Mouse (Mus musculus): ENCODE data around the gene Cdh13. TPM values are rescaled to one million over a fixed set of nuclear protein-coding genes. Genes with fewer than 3 reads are reported as not detected.

Cdh13 gene
- total and polyA plus RNA-seq, 3 experiments, result 162 to 172 (median 163) TPM

DNA sequence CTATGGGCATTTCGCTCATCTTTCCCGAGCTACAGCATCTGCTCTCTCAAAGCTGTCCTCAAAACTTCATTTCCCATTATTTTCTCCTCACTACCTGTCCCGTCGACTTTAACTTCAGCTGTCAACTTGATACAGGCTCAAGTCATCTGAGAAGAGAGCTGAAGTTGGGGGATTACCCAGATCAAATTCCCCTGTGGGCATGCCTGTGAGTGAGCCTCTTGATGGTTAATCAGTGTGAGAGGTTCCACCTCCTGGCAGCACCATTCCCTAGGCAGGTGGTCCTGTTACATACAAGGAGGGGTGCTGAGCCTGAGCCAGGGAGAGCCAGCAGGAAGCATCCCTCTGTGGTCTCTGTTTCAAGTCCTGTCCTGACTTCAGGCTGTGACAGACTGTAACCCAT lies 519.6 kb downstream of the Cdh13 start:
- no peak overlapping the region for H3K4me3 ChIP-seq
- no peaks in the 10 kb centered on the region for H3K4me1 ChIP-seq (ENCODE audit: control insufficient read depth, insufficient read depth, low read length)
- WGBS, result 91% methylated on average over 4 of the region's 4 CpGs
- no peaks in the 10 kb centered on the region for H3K36me3 ChIP-seq (ENCODE audit: control insufficient read depth, insufficient read depth, low read length)
- H3K9ac ChIP-seq (ENCODE audit: low read depth, low read length), result no peak overlapping the region
- no peak for DNase-seq
- intact Hi-C loops (cut with DNase I), result no loop called here
- H3K27me3 ChIP-seq (ENCODE audit: control insufficient read depth, insufficient read depth, low read length), result no peaks in the 10 kb centered on the region
- H3K79me2 ChIP-seq (replicated peaks; ENCODE audit: control insufficient read depth, insufficient read depth, low read length), result no peaks in the 10 kb centered on the region
- no peak overlapping the region for H3K27ac ChIP-seq
- TF ChIP-seq CTCF (IDR thresholded peaks at IDR 0.05), result no peak

DNA sequence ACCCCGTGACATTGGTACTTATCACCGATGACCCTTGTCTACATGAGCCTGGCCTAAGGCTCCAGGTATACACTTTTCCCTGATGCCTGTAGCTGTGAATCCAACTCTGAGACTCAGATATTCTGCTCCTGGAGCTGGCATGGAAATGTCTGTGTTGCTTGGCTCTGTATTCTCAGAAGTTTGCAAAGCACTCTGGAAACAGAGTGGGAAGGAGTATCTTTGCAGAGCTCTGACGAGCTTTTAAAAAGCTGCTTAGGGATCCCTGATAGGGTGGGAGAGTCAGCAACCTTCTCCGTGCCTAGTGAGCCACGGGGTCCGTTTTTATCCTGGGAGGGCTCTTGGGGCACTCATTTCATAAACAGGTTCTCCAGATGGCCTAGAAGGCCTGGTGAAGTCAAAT lies 526.1 kb downstream of the Cdh13 start:
- Histone ChIP-seq H3K79me2 (replicated peaks; ENCODE audit: control insufficient read depth, insufficient read depth, low read length) (no peaks in the 10 kb centered on the region), H3K36me3 (ENCODE audit: control insufficient read depth, insufficient read depth, low read length) (no peaks in the 10 kb centered on the region), H3K9ac (ENCODE audit: low read depth, low read length) (no peak overlapping the region), H3K4me3 (no peak overlapping the region), H3K27ac (no peak overlapping the region), H3K4me1 (ENCODE audit: control insufficient read depth, insufficient read depth, low read length) (no peaks in the 10 kb centered on the region), H3K27me3 (ENCODE audit: control insufficient read depth, insufficient read depth, low read length) (no peaks in the 10 kb centered on the region)
- no peak for DNase-seq
- no peak for TF ChIP-seq EP300 (IDR thresholded peaks at IDR 0.05; ENCODE audit: insufficient read depth, low read depth, low read length)
- TF ChIP-seq CTCF (IDR thresholded peaks at IDR 0.05), result no peak
- TF ChIP-seq POLR2A (IDR thresholded peaks at IDR 0.05; ENCODE audit: insufficient read depth, low read depth, low read length), result no peak
- intact Hi-C loops (cut with DNase I), result no loop called here
- WGBS, result 78% methylated on average over 6 of the region's 6 CpGs

DNA sequence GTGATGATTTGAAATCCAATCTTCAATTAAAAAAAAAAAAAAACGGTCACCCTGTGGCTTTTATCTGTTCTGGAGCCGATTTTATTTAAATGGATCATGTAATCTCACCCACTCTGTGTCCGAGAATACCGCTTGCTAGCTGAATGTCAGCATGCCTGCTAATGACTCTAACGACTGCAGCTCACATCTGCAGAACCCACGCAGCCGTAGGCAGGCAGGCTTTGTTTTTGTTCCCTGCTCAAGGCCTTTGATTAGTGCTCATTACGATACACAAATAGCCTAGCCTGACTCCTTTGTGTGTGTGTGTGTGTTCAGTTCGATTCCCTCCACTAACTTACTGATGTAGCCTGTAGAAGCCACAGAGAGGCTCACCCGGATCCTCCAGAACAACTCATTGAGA lies 531.5 kb downstream of the Cdh13 start:
- Histone ChIP-seq H3K27me3 (ENCODE audit: control insufficient read depth, insufficient read depth, low read length) (no peaks in the 10 kb centered on the region), H3K9ac (ENCODE audit: low read depth, low read length) (no peak overlapping the region), H3K4me3 (no peak overlapping the region), H3K79me2 (replicated peaks; ENCODE audit: control insufficient read depth, insufficient read depth, low read length) (no peaks in the 10 kb centered on the region), H3K4me1 (ENCODE audit: control insufficient read depth, insufficient read depth, low read length) (peaks cover 2% of the 10 kb centered on the region; the same call in 1 of the 2 replicates), H3K36me3 (ENCODE audit: control insufficient read depth, insufficient read depth, low read length) (no peaks in the 10 kb centered on the region), H3K27ac (no peak overlapping the region)
- intact Hi-C loops (cut with DNase I), result no loop called here
- 88% methylated on average over 10 of the region's 10 CpGs for WGBS
- TF ChIP-seq EP300 (IDR thresholded peaks at IDR 0.05; ENCODE audit: insufficient read depth, low read depth, low read length) (no peak), POLR2A (IDR thresholded peaks at IDR 0.05; ENCODE audit: insufficient read depth, low read depth, low read length) (no peak), CTCF (IDR thresholded peaks at IDR 0.05) (no peak)
- DNase-seq, result no peak

DNA sequence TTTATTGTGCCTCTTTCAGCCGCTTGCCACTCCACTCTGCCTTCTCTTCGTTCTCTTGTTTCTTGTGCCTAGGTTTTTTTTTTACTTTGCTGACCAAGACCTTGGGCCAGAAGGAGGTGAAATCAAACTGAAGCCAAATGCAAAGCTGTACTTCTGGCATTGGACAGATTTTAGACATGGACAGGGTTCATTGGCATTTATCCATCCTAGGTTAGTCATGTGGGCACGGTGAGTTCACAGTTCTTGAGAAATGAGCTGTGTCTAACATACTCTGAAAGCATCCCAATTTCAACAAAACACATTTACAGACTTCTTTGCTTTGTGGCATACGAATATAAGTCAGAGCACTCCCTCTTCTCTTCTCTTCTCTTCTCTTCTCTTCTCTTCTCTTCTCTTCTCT lies 543.2 kb downstream of the Cdh13 start:
- 94% methylated on average over 4 of the region's 4 CpGs for WGBS
- Histone ChIP-seq H3K27me3 (ENCODE audit: control insufficient read depth, insufficient read depth, low read length) (no peaks in the 10 kb centered on the region), H3K27ac (no peak overlapping the region), H3K4me1 (ENCODE audit: control insufficient read depth, insufficient read depth, low read length) (no peaks in the 10 kb centered on the region), H3K9ac (ENCODE audit: low read depth, low read length) (no peak overlapping the region), H3K36me3 (ENCODE audit: control insufficient read depth, insufficient read depth, low read length) (no peaks in the 10 kb centered on the region), H3K79me2 (replicated peaks; ENCODE audit: control insufficient read depth, insufficient read depth, low read length) (no peaks in the 10 kb centered on the region), H3K4me3 (no peak overlapping the region)
- no peak for DNase-seq
- TF ChIP-seq CTCF (IDR thresholded peaks at IDR 0.05) (no peak), POLR2A (IDR thresholded peaks at IDR 0.05; ENCODE audit: insufficient read depth, low read depth, low read length) (no peak), EP300 (IDR thresholded peaks at IDR 0.05; ENCODE audit: insufficient read depth, low read depth, low read length) (no peak)
- intact Hi-C loops (cut with DNase I), result no loop called here

DNA sequence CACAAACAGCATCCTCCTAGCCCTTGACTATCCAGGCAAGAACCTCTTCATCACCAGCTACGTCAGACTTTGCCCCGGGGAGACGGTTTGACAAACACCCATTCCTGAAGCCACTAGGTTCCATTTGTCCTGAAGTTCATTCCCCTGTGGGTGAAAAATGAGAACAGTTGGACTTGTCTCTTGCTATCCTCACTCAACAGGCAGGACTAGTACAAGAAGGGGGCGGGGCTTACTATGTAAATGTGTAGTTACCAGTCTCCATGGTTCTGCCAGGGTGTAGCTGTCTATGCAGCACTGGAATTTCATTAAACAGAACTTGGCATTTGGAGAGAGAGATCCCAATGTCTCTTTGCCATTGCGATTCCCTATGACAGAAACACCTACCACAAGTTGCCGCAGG lies 544.2 kb downstream of the Cdh13 start:
- TF ChIP-seq CTCF (IDR thresholded peaks at IDR 0.05) (no peak), EP300 (IDR thresholded peaks at IDR 0.05; ENCODE audit: insufficient read depth, low read depth, low read length) (no peak), POLR2A (IDR thresholded peaks at IDR 0.05; ENCODE audit: insufficient read depth, low read depth, low read length) (no peak)
- Histone ChIP-seq H3K36me3 (ENCODE audit: control insufficient read depth, insufficient read depth, low read length) (no peaks in the 10 kb centered on the region), H3K4me3 (no peak overlapping the region), H3K79me2 (replicated peaks; ENCODE audit: control insufficient read depth, insufficient read depth, low read length) (no peaks in the 10 kb centered on the region), H3K9ac (ENCODE audit: low read depth, low read length) (no peak overlapping the region), H3K27me3 (ENCODE audit: control insufficient read depth, insufficient read depth, low read length) (no peaks in the 10 kb centered on the region), H3K27ac (no peak overlapping the region), H3K4me1 (ENCODE audit: control insufficient read depth, insufficient read depth, low read length) (no peaks in the 10 kb centered on the region)
- intact Hi-C loops (cut with DNase I), result no loop called here
- WGBS, result 94% methylated on average over 6 of the region's 6 CpGs
- DNase-seq, result no peak

DNA sequence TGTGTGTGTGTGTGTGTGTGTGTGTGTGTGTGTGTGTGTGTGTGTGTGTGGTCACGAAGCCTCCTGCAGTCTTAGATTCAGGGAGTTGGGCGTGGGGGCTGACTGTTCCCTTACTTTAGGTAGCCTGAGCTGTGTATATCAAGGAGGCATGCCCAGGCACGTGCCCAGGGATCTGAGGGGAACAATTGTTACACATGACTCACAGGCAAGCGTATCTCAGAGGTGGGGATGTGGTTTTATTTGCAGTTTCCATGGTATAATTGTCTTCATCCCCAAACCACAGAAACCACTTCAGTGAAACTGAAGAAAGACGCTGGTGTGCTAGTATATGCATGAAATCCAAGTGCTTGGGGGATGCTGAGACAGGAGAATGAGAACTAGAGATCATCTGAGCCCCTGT lies 546.8 kb downstream of the Cdh13 start:
- no peak for DNase-seq
- WGBS, result 83% methylated on average over 5 of the region's 5 CpGs
- no peak overlapping the region for H3K9ac ChIP-seq (ENCODE audit: low read depth, low read length)
- H3K27me3 ChIP-seq (ENCODE audit: control insufficient read depth, insufficient read depth, low read length), result no peaks in the 10 kb centered on the region
- intact Hi-C loops (cut with DNase I), result no loop called here
- no peaks in the 10 kb centered on the region for H3K79me2 ChIP-seq (replicated peaks; ENCODE audit: control insufficient read depth, insufficient read depth, low read length)
- no peaks in the 10 kb centered on the region for H3K36me3 ChIP-seq (ENCODE audit: control insufficient read depth, insufficient read depth, low read length)
- no peak overlapping the region for H3K4me3 ChIP-seq
- no peaks in the 10 kb centered on the region for H3K4me1 ChIP-seq (ENCODE audit: control insufficient read depth, insufficient read depth, low read length)
- TF ChIP-seq CTCF (IDR thresholded peaks at IDR 0.05), result no peak
- TF ChIP-seq EP300 (IDR thresholded peaks at IDR 0.05; ENCODE audit: insufficient read depth, low read depth, low read length), result no peak
- TF ChIP-seq POLR2A (IDR thresholded peaks at IDR 0.05; ENCODE audit: insufficient read depth, low read depth, low read length), result no peak
- no peak overlapping the region for H3K27ac ChIP-seq

Data from heart, adult 2 months (tissue).